Mouse (Mus musculus): ENCODE data around the gene Olfr120. TPM values are rescaled to one million over a fixed set of nuclear protein-coding genes. Genes with fewer than 3 reads are reported as not detected.
"Not testable (repeated sequence)": the region's sequence is repeated elsewhere in the genome, so short reads cannot be mapped to it uniquely, and the experiment has no call there.

Gene Olfr120
- polyA plus RNA-seq (2015; fragmentation: Nextera tagmentation; extraction: Ambion mirVana): not detected in 2 replicates

GRCm38 (mm10) chr17:37721508-37721907 is at the start of gene Olfr120:
TSS of gene Olfr120 (plus strand) at chr17:37721808.
- Histone ChIP-seq H3K4me3 (no peak within 1 kb of the TSS), H3K27me3 (no peaks in the 10 kb centered on the region), H3K4me1 (no peaks in the 10 kb centered on the region), H3K36me3 (no peaks in the 10 kb centered on the region), H3K9ac (replicated peaks) (no peak within 1 kb of the TSS), H3K4me2 (replicated peaks) (no peak within 1 kb of the TSS), H3K9me3 (no peaks in the 10 kb centered on the region), H3K27ac (replicated peaks) (no peak within 1 kb of the TSS)
- 75% methylated on average over 1 of the region's 1 CpGs for WGBS
- ATAC-seq (replicated peaks): no peak

GRCm38 (mm10) chr17:37696264-37696663 is 25.3 kb upstream of the Olfr120 start, which contains the start of gene Olfr119:
TSS of gene Olfr119 (plus strand) at chr17:37696564.
- not testable (repeated sequence) for H3K27me3 ChIP-seq; H3K4me1 ChIP-seq; H3K27ac ChIP-seq (replicated peaks); H3K36me3 ChIP-seq; H3K4me2 ChIP-seq (replicated peaks); H3K4me3 ChIP-seq; ATAC-seq (replicated peaks); H3K9me3 ChIP-seq; H3K9ac ChIP-seq (replicated peaks)
- 62% methylated on average over 1 of the region's 1 CpGs for WGBS

- WGBS: 61% methylated on average over 7 of the region's 7 CpGs
- Histone ChIP-seq H3K9ac (replicated peaks) (no peak overlapping the region), H3K4me2 (replicated peaks) (no peak overlapping the region), H3K4me3 (no peak overlapping the region), H3K4me1 (no peaks in the 10 kb centered on the region), H3K27ac (replicated peaks) (no peak overlapping the region), H3K27me3 (no peaks in the 10 kb centered on the region), H3K36me3 (no peaks in the 10 kb centered on the region), H3K9me3 (no peaks in the 10 kb centered on the region)
- no peak for ATAC-seq (replicated peaks)
Observed at GRCm38 (mm10) chr17:37738070-37738469, 16.5 kb downstream of the Olfr120 start.

GRCm38 (mm10) chr17:37768307-37768706 is 46.7 kb downstream of the Olfr120 start, which contains the start of gene Olfr122:
TSS of gene Olfr122 (plus strand) at chr17:37768607.
- Histone ChIP-seq H3K4me1 (no peaks in the 10 kb centered on the region), H3K4me3 (no peak within 1 kb of the TSS), H3K27ac (replicated peaks) (no peak within 1 kb of the TSS), H3K27me3 (no peaks in the 10 kb centered on the region), H3K4me2 (replicated peaks) (no peak within 1 kb of the TSS), H3K9me3 (no peaks in the 10 kb centered on the region), H3K9ac (replicated peaks) (no peak within 1 kb of the TSS), H3K36me3 (no peaks in the 10 kb centered on the region)
- 85% methylated on average over 4 of the region's 4 CpGs for WGBS
- no peak for ATAC-seq (replicated peaks)

Other genes starting within 250 kb of the Olfr120 start
- gene H2-M2, start 238.3 kb upstream of the Olfr120 start, polyA plus RNA-seq (2015; fragmentation: Nextera tagmentation; extraction: Ambion mirVana): not detected in 2 replicates
- gene Olfr110, start 229.3 kb upstream of the Olfr120 start, polyA plus RNA-seq (2015; fragmentation: Nextera tagmentation; extraction: Ambion mirVana): not detected in 2 replicates
- gene Olfr111, start 213.8 kb upstream of the Olfr120 start, polyA plus RNA-seq (2015; fragmentation: Nextera tagmentation; extraction: Ambion mirVana): not detected in 2 replicates
- gene Olfr112, start 152.4 kb upstream of the Olfr120 start, polyA plus RNA-seq (2015; fragmentation: Nextera tagmentation; extraction: Ambion mirVana): not detected in 2 replicates
- not detected in 2 replicates for gene Olfr113, start 144.1 kb upstream of the Olfr120 start, polyA plus RNA-seq (2015; fragmentation: Nextera tagmentation; extraction: Ambion mirVana)
- not detected in 2 replicates for gene Olfr114, start 129.1 kb upstream of the Olfr120 start, polyA plus RNA-seq (2015; fragmentation: Nextera tagmentation; extraction: Ambion mirVana)
- gene Olfr115, start 94.7 kb upstream of the Olfr120 start, polyA plus RNA-seq (2015; fragmentation: Nextera tagmentation; extraction: Ambion mirVana): not detected in 2 replicates
- gene Olfr116, start 94.6 kb upstream of the Olfr120 start, polyA plus RNA-seq (2015; fragmentation: Nextera tagmentation; extraction: Ambion mirVana): not detected in 2 replicates
- gene Olfr117, start 58.0 kb upstream of the Olfr120 start, polyA plus RNA-seq (2015; fragmentation: Nextera tagmentation; extraction: Ambion mirVana): not detected in 2 replicates
- not detected in 2 replicates for gene Olfr118, start 54.8 kb upstream of the Olfr120 start, polyA plus RNA-seq (2015; fragmentation: Nextera tagmentation; extraction: Ambion mirVana)
- gene Olfr119, start 25.2 kb upstream of the Olfr120 start, polyA plus RNA-seq (2015; fragmentation: Nextera tagmentation; extraction: Ambion mirVana): not detected in 2 replicates
- gene Olfr121, start 27.0 kb downstream of the Olfr120 start, polyA plus RNA-seq (2015; fragmentation: Nextera tagmentation; extraction: Ambion mirVana): not detected in 2 replicates
- gene Olfr122, start 46.8 kb downstream of the Olfr120 start, polyA plus RNA-seq (2015; fragmentation: Nextera tagmentation; extraction: Ambion mirVana): not detected in 2 replicates
- not detected in 2 replicates for gene Olfr123, start 71.7 kb downstream of the Olfr120 start, polyA plus RNA-seq (2015; fragmentation: Nextera tagmentation; extraction: Ambion mirVana)
- not detected in 2 replicates for gene Olfr124, start 78.1 kb downstream of the Olfr120 start, polyA plus RNA-seq (2015; fragmentation: Nextera tagmentation; extraction: Ambion mirVana)
- not detected in 2 replicates for gene Olfr125, start 111.1 kb downstream of the Olfr120 start, polyA plus RNA-seq (2015; fragmentation: Nextera tagmentation; extraction: Ambion mirVana)
- gene Olfr126, start 125.7 kb downstream of the Olfr120 start, polyA plus RNA-seq (2015; fragmentation: Nextera tagmentation; extraction: Ambion mirVana): not detected in 2 replicates
- gene Olfr127, start 178.6 kb downstream of the Olfr120 start, polyA plus RNA-seq (2015; fragmentation: Nextera tagmentation; extraction: Ambion mirVana): not detected in 2 replicates
- gene Olfr128, start 198.7 kb downstream of the Olfr120 start, polyA plus RNA-seq (2015; fragmentation: Nextera tagmentation; extraction: Ambion mirVana): not detected in 2 replicates
- not detected in 2 replicates for gene Olfr761, start 231.3 kb downstream of the Olfr120 start, polyA plus RNA-seq (2015; fragmentation: Nextera tagmentation; extraction: Ambion mirVana)

Measured in forebrain, embryonic 15.5 days (tissue).